Mouse (Mus musculus): ENCODE data around the gene Olfr222. TPM values are rescaled to one million over a fixed set of nuclear protein-coding genes. Genes with fewer than 3 reads are reported as not detected.

Olfr222 gene
- polyA plus RNA-seq, 1 experiment: 0.18 TPM

DNA sequence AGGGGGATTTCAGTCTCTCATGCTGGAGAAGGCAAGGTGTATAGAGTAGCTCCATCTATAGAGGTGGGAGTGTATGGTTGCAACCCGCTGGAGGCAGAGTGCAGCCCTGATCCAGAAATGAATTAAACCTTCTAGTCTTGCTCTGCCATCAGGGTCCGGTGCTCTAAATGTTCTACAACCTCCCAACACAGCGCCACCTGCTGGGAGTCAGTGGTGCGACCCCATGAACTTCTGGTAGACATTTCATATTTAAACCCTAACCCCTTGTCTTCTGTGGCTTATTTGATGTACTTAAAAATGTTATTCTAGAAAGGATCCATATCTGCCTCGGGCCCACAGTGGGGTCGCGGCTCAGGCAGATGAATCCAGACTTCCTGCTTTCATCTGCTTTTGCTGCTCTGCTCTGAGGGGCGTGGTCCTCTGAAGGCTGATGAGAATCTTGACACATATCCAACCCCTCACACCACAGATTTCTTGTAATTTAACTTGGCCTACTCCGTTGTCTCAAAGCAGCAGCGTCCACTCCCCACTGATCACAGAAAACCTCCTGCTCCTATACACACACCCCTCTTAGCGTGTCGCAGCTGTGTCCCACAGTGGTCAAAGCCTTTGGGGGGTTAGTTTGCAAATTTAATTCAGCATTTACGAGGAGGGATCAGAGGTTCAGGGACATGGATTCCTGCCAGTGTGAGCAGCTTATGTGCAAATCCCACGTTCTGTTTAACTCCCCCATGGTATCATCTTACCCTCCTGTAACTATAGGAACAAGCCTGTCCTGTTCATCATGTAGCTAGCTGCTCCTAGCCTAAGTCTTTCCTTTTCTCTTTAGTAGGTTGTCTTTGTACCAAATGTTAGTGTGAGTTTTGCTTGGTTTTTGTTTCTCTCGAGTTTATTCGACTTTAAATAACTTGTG, 38.6 kb downstream of the Olfr222 start:
- TF ChIP-seq POLR2A (IDR thresholded peaks at IDR 0.05; ENCODE audit: control insufficient read depth, extremely low read depth, insufficient read depth, low read length, poor library complexity) (no peak), CTCF (IDR thresholded peaks at IDR 0.05; ENCODE audit: borderline replicate concordance, control insufficient read depth, extremely low read depth, insufficient read depth, low read length, poor library complexity) (no peak)
- no peaks in the 10 kb centered on the region for H3K27me3 ChIP-seq (ENCODE audit: control insufficient read depth, insufficient read depth, low read length)
- peak; percentile 50 for DNase-seq
- no peaks in the 10 kb centered on the region for H3K36me3 ChIP-seq (ENCODE audit: control insufficient read depth, insufficient read depth, low read length)
- no peak overlapping the region for H3K27ac ChIP-seq (ENCODE audit: control insufficient read depth, insufficient read depth, low read length)
- H3K4me3 ChIP-seq (ENCODE audit: control insufficient read depth, insufficient read depth, low read length): no peak overlapping the region
- WGBS: 74% methylated on average over 16 of the region's 16 CpGs
- no peaks in the 10 kb centered on the region for H3K4me1 ChIP-seq (replicated peaks; ENCODE audit: control insufficient read depth, insufficient read depth, low read length)

DNA sequence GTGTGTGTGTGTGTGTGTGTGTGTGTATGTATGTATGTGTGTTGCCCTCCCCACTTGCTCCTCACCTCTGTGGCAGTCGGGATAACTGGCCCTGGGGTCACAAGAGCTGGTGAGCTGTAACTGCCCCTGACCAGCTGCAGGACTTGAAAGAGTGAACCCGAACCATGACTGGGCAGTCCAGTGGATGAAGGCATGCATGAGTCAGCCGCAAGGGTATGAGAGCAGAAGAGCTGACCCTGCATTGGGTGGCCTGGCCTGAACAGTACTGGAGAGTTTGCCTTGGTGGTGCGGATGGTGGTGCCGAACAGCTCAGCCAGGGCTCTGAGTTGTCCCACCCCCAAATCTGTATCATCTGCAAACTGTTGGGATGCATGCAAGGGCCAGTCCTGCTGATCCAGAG, 44.5 kb downstream of the Olfr222 start:
- DNase-seq: no peak
- H3K27ac ChIP-seq (ENCODE audit: control insufficient read depth, insufficient read depth, low read length): no peak overlapping the region
- no peaks in the 10 kb centered on the region for H3K4me1 ChIP-seq (replicated peaks; ENCODE audit: control insufficient read depth, insufficient read depth, low read length)
- no peaks in the 10 kb centered on the region for H3K36me3 ChIP-seq (ENCODE audit: control insufficient read depth, insufficient read depth, low read length)
- TF ChIP-seq CTCF (IDR thresholded peaks at IDR 0.05; ENCODE audit: borderline replicate concordance, control insufficient read depth, extremely low read depth, insufficient read depth, low read length, poor library complexity) (no peak), POLR2A (IDR thresholded peaks at IDR 0.05; ENCODE audit: control insufficient read depth, extremely low read depth, insufficient read depth, low read length, poor library complexity) (no peak)
- H3K4me3 ChIP-seq (ENCODE audit: control insufficient read depth, insufficient read depth, low read length): no peak overlapping the region
- 84% methylated on average over 5 of the region's 5 CpGs for WGBS
- no peaks in the 10 kb centered on the region for H3K27me3 ChIP-seq (ENCODE audit: control insufficient read depth, insufficient read depth, low read length)

DNA sequence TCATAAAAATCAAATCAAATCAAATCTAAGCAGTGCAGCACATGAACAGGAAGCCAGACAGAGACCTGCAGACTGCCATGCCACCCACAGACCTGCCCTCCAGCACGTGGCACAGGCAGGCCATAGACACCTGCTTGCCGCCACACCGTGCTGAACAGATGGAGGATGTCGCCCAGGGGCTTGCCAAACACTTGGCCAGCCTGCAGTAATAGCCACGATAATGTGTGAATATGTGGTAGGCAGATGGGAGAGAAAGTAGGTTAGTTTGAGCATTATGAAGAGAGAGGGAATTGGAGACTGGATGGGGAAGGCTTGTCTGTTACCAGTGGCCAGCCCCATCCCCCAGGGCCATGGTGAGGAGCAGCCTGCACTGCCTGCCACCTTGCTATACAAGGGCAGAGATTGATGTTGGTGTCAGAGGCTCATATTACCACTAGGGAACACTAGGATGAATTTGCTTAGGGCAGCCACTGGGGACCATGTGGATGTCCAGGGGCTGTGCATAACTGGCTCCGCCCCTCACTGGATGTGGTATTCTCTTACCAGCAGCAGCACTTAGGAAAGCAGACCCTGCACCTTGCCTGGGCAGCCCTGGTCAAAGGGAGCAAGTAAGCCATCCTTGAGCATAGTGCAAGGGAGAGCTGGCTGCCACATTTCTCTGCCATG, 45.0 kb downstream of the Olfr222 start:
- no peaks in the 10 kb centered on the region for H3K27me3 ChIP-seq (ENCODE audit: control insufficient read depth, insufficient read depth, low read length)
- no peak overlapping the region for H3K27ac ChIP-seq (ENCODE audit: control insufficient read depth, insufficient read depth, low read length)
- DNase-seq: no peak
- TF ChIP-seq POLR2A (IDR thresholded peaks at IDR 0.05; ENCODE audit: control insufficient read depth, extremely low read depth, insufficient read depth, low read length, poor library complexity): no peak
- no peak for TF ChIP-seq CTCF (IDR thresholded peaks at IDR 0.05; ENCODE audit: borderline replicate concordance, control insufficient read depth, extremely low read depth, insufficient read depth, low read length, poor library complexity)
- H3K4me3 ChIP-seq (ENCODE audit: control insufficient read depth, insufficient read depth, low read length): no peak overlapping the region
- 32% methylated on average over 6 of the region's 6 CpGs for WGBS
- H3K36me3 ChIP-seq (ENCODE audit: control insufficient read depth, insufficient read depth, low read length): no peaks in the 10 kb centered on the region
- no peaks in the 10 kb centered on the region for H3K4me1 ChIP-seq (replicated peaks; ENCODE audit: control insufficient read depth, insufficient read depth, low read length)

DNA sequence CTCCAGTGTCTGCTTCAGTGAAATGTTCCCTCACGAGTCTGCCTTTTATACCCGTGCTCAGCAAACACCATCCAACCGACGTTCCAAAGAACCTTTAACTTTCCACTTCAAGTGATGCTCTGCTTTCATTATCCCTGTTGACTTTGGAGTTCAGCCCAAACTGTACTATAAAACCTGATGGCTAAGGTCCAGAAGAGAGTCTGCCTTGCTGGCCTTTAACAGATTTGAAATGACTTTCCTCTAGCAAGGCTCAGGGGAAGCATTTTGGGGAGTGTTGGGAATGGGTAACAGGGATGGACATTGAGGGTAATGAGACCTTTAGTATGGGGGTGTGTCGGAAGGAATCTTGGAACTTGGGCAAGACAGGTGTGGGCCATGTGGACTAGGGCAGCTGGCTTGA, 45.8 kb downstream of the Olfr222 start:
- TF ChIP-seq POLR2A (IDR thresholded peaks at IDR 0.05; ENCODE audit: control insufficient read depth, extremely low read depth, insufficient read depth, low read length, poor library complexity) (no peak), CTCF (IDR thresholded peaks at IDR 0.05; ENCODE audit: borderline replicate concordance, control insufficient read depth, extremely low read depth, insufficient read depth, low read length, poor library complexity) (no peak)
- no peaks in the 10 kb centered on the region for H3K4me1 ChIP-seq (replicated peaks; ENCODE audit: control insufficient read depth, insufficient read depth, low read length)
- H3K27me3 ChIP-seq (ENCODE audit: control insufficient read depth, insufficient read depth, low read length): no peaks in the 10 kb centered on the region
- 92% methylated on average over 5 of the region's 5 CpGs for WGBS
- no peak overlapping the region for H3K4me3 ChIP-seq (ENCODE audit: control insufficient read depth, insufficient read depth, low read length)
- no peak overlapping the region for H3K27ac ChIP-seq (ENCODE audit: control insufficient read depth, insufficient read depth, low read length)
- no peak for DNase-seq
- H3K36me3 ChIP-seq (ENCODE audit: control insufficient read depth, insufficient read depth, low read length): no peaks in the 10 kb centered on the region

DNA sequence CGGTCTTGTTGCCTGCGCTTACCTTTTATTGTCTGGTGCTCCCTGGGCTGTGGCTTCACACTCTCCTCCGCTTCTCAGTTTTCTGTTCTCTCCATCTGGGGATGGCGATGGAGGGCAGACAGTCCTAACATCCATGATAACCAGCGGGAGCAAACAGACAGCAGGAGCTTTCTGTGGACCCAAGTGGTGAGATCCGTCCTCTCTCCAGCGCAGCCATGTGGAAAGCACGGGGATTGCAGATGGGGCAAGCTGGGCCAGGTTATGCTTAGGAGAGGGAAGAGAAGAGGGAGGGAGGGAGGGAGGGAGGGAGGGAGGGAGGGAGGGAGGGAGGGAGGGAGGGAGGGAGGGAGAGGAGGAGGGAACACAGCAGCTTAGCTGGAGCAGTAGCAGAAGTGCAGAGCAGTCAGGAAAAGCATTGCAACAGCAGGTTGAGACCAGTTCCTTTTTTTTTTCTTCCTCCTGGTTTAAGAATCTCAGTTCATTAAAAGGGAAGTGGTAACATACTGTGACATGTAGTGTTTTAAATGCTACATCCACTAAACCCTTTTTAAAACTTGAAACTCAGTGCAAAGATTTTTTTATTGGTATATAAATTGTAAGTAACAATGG, 49.5 kb downstream of the Olfr222 start, which contains the start of gene Zkscan17:
Gene Zkscan17, minus strand, starts transcription at position 280 of the 609 bp plus-strand sequence.
- DNase-seq: peak; percentile 14

DNA sequence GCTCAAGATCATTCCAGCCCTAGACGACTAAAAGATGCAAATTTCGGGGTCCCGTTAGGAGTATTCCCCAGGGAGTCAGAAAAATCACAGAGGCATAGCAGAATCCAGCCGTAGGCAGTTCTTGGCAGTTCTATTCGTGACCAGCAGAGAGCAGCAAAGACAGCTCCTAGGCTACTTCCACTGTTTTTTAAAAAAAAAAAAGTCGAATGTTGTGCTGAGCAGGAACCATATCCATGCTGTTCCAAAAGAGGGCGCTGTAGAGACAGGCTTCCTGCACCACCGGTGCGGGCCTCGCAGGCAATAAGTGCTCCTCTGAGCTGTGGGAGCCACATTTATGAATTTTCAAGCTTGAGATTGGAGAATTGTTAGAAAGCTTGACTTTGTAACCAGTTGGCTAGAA, 50.8 kb downstream of the Olfr222 start:
- TF ChIP-seq CTCF (IDR thresholded peaks at IDR 0.05; ENCODE audit: borderline replicate concordance, control insufficient read depth, extremely low read depth, insufficient read depth, low read length, poor library complexity): peak; percentile 80
- no peak for TF ChIP-seq POLR2A (IDR thresholded peaks at IDR 0.05; ENCODE audit: control insufficient read depth, extremely low read depth, insufficient read depth, low read length, poor library complexity)
- H3K27me3 ChIP-seq (ENCODE audit: control insufficient read depth, insufficient read depth, low read length): no peaks in the 10 kb centered on the region
- no peaks in the 10 kb centered on the region for H3K36me3 ChIP-seq (ENCODE audit: control insufficient read depth, insufficient read depth, low read length)
- DNase-seq: peak; percentile 73
- H3K4me3 ChIP-seq (ENCODE audit: control insufficient read depth, insufficient read depth, low read length): no peak overlapping the region
- H3K4me1 ChIP-seq (replicated peaks; ENCODE audit: control insufficient read depth, insufficient read depth, low read length): no peaks in the 10 kb centered on the region
- 5% methylated on average over 10 of the region's 10 CpGs for WGBS
- no peak overlapping the region for H3K27ac ChIP-seq (ENCODE audit: control insufficient read depth, insufficient read depth, low read length)

More for the DNA sequence above, 49.5 kb downstream of the Olfr222 start, which contains the start of gene Zkscan17:
- no peak for TF ChIP-seq POLR2A (IDR thresholded peaks at IDR 0.05; ENCODE audit: control insufficient read depth, extremely low read depth, insufficient read depth, low read length, poor library complexity)
- WGBS: 46% methylated on average over 8 of the region's 8 CpGs
- Histone ChIP-seq H3K27me3 (ENCODE audit: control insufficient read depth, insufficient read depth, low read length) (no peaks in the 10 kb centered on the region), H3K27ac (ENCODE audit: control insufficient read depth, insufficient read depth, low read length) (no peak within 1 kb of the TSS), H3K4me1 (replicated peaks; ENCODE audit: control insufficient read depth, insufficient read depth, low read length) (no peaks in the 10 kb centered on the region), H3K36me3 (ENCODE audit: control insufficient read depth, insufficient read depth, low read length) (no peaks in the 10 kb centered on the region), H3K4me3 (ENCODE audit: control insufficient read depth, insufficient read depth, low read length) (no peak within 1 kb of the TSS)
